Mouse (Mus musculus) stomach, embryonic 16.5 days (tissue): ENCODE data around the gene Ip6k2. TPM values are rescaled to one million over a fixed set of nuclear protein-coding genes. Genes with fewer than 3 reads are reported as not detected.

Source experiments
- ATAC-seq: fragments of 200-750 bp; cut with Nextera tagmentation; 2 replicates; pipeline ENCODE4 v1.8.0; 2017; ENCODE audit warnings: moderate number of reproducible peaks, moderate TSS enrichment; ENCODE audit not compliant: insufficient read depth, low FRiP score
- H3K27ac ChIP-seq: fragments of 300-500 bp; sonication (generic); 2 replicates; pipeline ENCODE4 v1.5.1; 2014; ENCODE audit warnings: low read length
- H3K27me3 ChIP-seq: fragments of 300-500 bp; sonication (generic); 2 replicates; pipeline ENCODE4 v1.6.1; 2014; ENCODE audit warnings: low read length, control low read depth, mixed read lengths; ENCODE audit not compliant: control insufficient read depth, insufficient read depth
- H3K36me3 ChIP-seq: fragments of 300-500 bp; sonication (generic); 2 replicates; pipeline ENCODE4 v1.6.1; 2014; ENCODE audit warnings: low read length; ENCODE audit not compliant: control insufficient read depth, insufficient read depth
- H3K4me1 ChIP-seq: fragments of 300-500 bp; sonication (generic); 2 replicates; pipeline ENCODE4 v1.6.1; 2014; ENCODE audit warnings: low read length, control low read depth, mixed read lengths; ENCODE audit not compliant: control insufficient read depth, insufficient read depth
- H3K4me2 ChIP-seq: fragments of 300-500 bp; sonication (generic); 2 replicates; pipeline ENCODE4 v1.6.1; 2014; ENCODE audit warnings: low read depth, low read length, mixed read lengths
- H3K4me3 ChIP-seq: fragments of 300-500 bp; sonication (generic); replicated peaks from 2 replicates; pipeline ENCODE4 v1.5.1; 2014; ENCODE audit warnings: mild to moderate bottlenecking, low read length
- H3K9ac ChIP-seq: fragments of 300-500 bp; sonication (generic); 2 replicates; pipeline ENCODE4 v1.6.1; 2014; ENCODE audit warnings: low read length
- H3K9me3 ChIP-seq: fragments of 300-500 bp; sonication (generic); replicated peaks from 2 replicates; pipeline ENCODE4 v1.6.1; 2016; ENCODE audit warnings: low read length, control low read depth; ENCODE audit not compliant: control insufficient read depth
- WGBS: fragments of 180-500 bp; shearing (Covaris S2); extraction: QIAGEN DNeasy Blood & Tissue Kit; methylation state at CpG from one replicate; pipeline ENCODE4 v1.1.7; 2014; 5-methylcytosine and 5-hydroxymethylcytosine counted together
- polyA plus RNA-seq: library from polyadenylated mRNA; unstranded; fragments of >200 nt; fragmentation: Nextera tagmentation; extraction: Ambion mirVana; gene quantifications from 2 replicates; pipeline ENCODE4 v1.2.1, GENCODE M21; 2015

The Ip6k2 gene
- polyA plus RNA-seq, 1 experiment from 2014 or later = 65.3 TPM

DNA sequence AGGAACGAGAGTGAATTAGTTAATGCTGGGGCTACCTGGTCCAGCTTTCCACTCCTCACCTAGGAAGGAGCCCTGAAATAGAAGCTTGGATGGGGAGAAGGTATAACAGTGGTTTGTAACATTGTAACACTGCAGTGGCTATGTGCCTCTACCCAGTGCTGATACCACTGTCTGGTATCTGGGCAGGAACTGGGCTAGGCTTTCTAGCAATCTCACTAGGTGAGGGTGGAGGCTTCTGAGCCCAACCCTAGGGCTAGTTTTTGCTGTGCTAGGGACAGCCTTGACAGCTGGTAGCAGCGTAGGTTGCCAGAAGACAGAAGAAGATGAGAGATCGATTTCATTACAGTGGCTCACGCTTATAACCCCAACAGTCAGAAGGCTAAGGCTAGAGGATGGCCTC, 7.0 kb upstream of the Ip6k2 start:
- no peaks in the 10 kb centered on the region for H3K27me3 ChIP-seq
- no peaks in the 10 kb centered on the region for H3K36me3 ChIP-seq
- no peak overlapping the region for H3K4me2 ChIP-seq
- H3K9ac ChIP-seq = no peak overlapping the region
- peaks cover 6% of the 10 kb centered on the region; the same call in 1 of the 2 replicates for H3K4me1 ChIP-seq
- H3K27ac ChIP-seq = no peak overlapping the region
- ATAC-seq = peak; percentile 56; the same call in 1 of the 2 replicates
- WGBS = 77% methylated on average over 4 of the region's 4 CpGs
- no peak overlapping the region for H3K4me3 ChIP-seq
- no peaks in the 10 kb centered on the region for H3K9me3 ChIP-seq

DNA sequence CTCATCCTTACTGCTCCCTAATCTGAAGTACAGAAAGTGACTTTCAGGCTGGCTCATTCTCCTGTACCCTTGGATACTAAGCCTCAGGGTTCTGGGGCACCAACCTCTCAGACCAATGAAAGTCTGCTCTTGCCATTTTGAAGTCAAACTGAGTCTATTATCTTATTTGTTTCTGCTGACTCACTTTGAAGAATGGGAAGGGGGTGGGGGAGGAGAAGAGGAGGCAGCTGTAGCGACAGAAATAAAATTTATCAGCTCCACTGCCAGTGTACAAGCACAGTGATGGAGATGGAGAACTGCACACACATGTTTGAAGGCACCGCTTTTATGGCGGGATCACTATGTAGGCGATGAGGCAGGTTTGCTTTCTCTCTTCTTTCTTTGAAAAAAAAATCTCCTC, 6.3 kb upstream of the Ip6k2 start:
- 75% methylated on average over 4 of the region's 4 CpGs for WGBS
- Histone ChIP-seq H3K9me3 (no peaks in the 10 kb centered on the region), H3K36me3 (no peaks in the 10 kb centered on the region), H3K27me3 (no peaks in the 10 kb centered on the region), H3K4me3 (no peak overlapping the region), H3K4me2 (no peak overlapping the region), H3K27ac (no peak overlapping the region), H3K4me1 (peaks cover 6% of the 10 kb centered on the region; the same call in 1 of the 2 replicates), H3K9ac (no peak overlapping the region)
- ATAC-seq = no peak

DNA sequence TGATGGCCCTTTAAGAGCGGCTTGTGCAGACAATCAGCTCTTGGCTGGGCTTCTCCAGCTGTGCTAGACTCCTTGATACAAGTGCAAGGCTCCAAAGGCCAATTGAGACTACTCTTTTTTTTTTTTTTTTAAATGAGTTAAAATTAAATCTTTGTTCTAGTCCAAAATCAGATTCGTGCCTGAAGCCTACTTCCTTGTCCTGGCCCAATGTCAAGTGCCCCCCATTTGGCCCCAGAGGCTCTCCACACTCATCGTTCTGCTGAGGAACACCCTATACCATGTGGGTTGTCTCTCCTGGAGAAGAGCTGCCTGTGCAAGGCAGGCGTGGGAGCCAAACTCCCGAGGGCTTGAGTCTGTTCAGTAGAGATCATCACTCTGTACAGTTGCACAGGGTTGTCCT, 2.6 kb upstream of the Ip6k2 start:
- H3K4me2 ChIP-seq = no peak overlapping the region
- no peaks in the 10 kb centered on the region for H3K9me3 ChIP-seq
- H3K4me1 ChIP-seq = peaks cover 17% of the 10 kb centered on the region
- no peaks in the 10 kb centered on the region for H3K27me3 ChIP-seq
- H3K9ac ChIP-seq = no peak overlapping the region
- no peak overlapping the region for H3K4me3 ChIP-seq
- H3K36me3 ChIP-seq = no peaks in the 10 kb centered on the region
- H3K27ac ChIP-seq = no peak overlapping the region
- ATAC-seq = no peak
- WGBS = 46% methylated on average over 5 of the region's 5 CpGs

DNA sequence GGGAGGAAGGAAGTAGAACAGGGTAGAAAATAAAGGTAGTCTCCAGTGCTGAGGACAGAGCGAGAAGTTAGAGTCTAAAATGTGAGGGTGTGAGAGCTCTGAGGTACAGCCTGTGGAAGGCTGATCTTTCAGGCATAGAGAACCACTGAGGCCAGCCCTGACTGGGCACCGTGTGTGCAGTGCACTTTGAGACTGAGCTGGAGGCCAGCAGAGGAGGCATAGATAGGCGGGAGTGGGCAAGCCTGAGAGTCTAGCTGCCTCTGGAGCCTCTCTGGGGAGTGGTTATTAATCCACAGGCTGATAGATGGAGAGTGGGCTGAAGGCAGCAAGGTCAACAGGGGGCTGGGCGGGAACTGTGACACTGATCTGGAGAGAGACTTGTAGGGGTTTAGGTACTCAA, 1.7 kb upstream of the Ip6k2 start:
- Histone ChIP-seq H3K4me2 (no peak overlapping the region), H3K27ac (0 out of 2 replicates have a peak overlapping the region, but pooled peaks have one; percentile 4), H3K4me3 (no peak overlapping the region), H3K4me1 (peaks cover 21% of the 10 kb centered on the region), H3K27me3 (no peaks in the 10 kb centered on the region), H3K9me3 (no peaks in the 10 kb centered on the region), H3K36me3 (no peaks in the 10 kb centered on the region), H3K9ac (no peak overlapping the region)
- ATAC-seq = no peak
- 43% methylated on average over 4 of the region's 4 CpGs for WGBS

DNA sequence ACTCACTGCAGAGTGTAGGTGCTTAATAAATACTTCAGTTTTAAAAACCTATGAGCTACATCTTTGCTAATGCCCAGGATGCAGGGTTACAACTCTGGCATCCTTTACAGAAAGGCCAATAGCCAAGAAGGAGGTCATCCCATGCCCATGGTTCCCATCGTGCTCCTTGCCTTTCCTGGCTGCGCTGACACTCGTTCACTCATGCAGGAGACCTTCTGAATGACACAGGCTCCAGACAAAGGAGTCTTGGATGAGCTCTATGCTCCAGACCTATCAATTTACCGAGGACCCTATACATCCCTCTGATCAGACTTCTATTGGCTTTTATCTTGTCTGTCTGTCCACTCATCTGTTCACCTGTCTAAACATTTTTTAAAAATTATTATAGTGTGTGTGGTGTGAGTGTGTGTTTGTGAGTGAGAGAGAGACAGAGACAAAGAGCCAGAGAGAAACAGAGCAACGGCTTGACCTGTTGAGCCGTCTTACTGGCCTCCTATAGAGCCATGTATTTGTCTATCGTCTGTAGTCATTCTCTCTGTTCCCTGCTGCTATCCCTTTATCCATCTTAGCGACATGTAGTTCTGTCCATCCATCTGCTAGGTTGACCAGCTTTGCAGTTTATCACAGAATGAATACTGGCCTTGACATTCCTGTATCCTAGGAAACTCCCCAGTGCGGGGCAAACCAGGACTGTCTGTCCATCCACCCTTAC, 604 bp upstream of the Ip6k2 start:
- Histone ChIP-seq H3K36me3 (no peaks in the 10 kb centered on the region), H3K9ac (peak overlapping the region; percentile 99), H3K4me2 (peak overlapping the region; percentile 87), H3K4me1 (peaks cover 27% of the 10 kb centered on the region), H3K27me3 (no peaks in the 10 kb centered on the region), H3K9me3 (no peaks in the 10 kb centered on the region), H3K27ac (peak overlapping the region; percentile 69), H3K4me3 (peak overlapping the region; percentile 95)
- 22% methylated on average over 9 of the region's 9 CpGs for WGBS
- no peak for ATAC-seq

DNA sequence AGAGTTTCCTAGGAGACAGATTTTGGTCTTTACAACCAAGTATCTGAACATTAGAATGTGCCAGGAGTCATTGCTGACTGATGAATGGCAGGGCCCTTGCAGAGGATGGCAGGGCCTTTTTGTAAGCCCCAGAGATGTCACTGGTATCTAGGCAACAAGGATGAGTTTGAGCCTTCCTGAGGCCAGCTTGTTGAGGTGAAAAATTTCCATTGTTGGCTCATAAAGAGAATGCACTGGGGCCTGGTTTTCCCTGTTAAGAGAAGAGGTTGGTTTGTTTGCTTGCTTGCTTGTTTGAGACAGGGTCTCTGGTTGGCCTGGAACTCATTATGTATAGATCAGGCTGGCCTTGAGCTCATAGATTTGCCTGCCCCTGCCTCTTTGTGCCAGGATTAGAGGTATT, 1.8 kb downstream of the Ip6k2 start:
- Histone ChIP-seq H3K36me3 (no peaks in the 10 kb centered on the region), H3K27ac (no peak overlapping the region), H3K9ac (0 out of 2 replicates have a peak overlapping the region, but pooled peaks have one; percentile 20), H3K4me2 (peak overlapping the region; percentile 87), H3K27me3 (no peaks in the 10 kb centered on the region), H3K9me3 (no peaks in the 10 kb centered on the region), H3K4me1 (peaks cover 29% of the 10 kb centered on the region), H3K4me3 (peak overlapping the region; percentile 95)
- no peak for ATAC-seq

DNA sequence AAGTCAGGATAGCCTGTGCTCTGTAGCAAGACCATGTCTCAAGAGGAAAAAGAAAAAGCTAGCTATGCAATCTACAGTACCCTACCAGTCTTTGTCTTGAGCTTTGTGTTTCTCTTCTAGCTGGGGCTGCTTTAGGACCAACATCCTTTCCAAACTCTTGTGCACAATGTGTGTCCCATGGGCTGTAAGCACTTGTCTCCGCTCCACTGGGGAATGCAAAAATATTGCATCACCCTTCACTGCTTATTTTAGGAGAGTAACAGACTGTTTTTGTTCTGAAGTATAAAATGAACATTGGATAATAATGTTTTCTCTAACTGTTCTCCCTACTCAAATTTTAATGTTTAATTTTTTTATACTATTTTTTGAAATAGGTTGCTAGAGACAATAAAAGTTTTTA, 2.9 kb downstream of the Ip6k2 start:
- H3K27me3 ChIP-seq = no peaks in the 10 kb centered on the region
- ATAC-seq = no peak
- H3K9ac ChIP-seq = no peak overlapping the region
- H3K4me1 ChIP-seq = peaks cover 36% of the 10 kb centered on the region
- H3K27ac ChIP-seq = no peak overlapping the region
- no peak overlapping the region for H3K4me2 ChIP-seq
- no peak overlapping the region for H3K4me3 ChIP-seq
- WGBS = 85% methylated on average over 1 of the region's 1 CpGs
- no peaks in the 10 kb centered on the region for H3K36me3 ChIP-seq
- H3K9me3 ChIP-seq = no peaks in the 10 kb centered on the region

DNA sequence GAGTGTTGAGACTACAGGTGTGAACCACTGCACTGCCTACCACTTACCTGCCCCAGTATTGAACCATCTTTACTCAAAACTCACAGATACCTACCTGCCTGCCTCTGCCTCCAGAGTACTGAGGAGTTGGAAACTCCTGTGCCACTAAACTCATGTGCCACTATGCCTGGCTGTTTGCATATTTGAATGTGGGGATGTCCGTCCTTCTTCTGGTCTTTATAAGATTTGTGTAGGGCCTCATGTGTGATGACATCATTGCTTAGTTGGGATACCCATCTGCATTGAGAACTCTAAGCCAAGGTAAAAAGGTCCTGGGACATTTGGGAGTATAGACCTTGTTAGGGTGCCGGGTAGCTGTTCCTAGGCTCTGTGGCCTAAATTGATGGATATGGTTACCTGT, 3.5 kb downstream of the Ip6k2 start:
- 84% methylated on average over 2 of the region's 2 CpGs for WGBS
- ATAC-seq = no peak
- no peaks in the 10 kb centered on the region for H3K27me3 ChIP-seq
- peaks cover 42% of the 10 kb centered on the region for H3K4me1 ChIP-seq
- H3K4me3 ChIP-seq = no peak overlapping the region
- no peaks in the 10 kb centered on the region for H3K9me3 ChIP-seq
- H3K27ac ChIP-seq = no peak overlapping the region
- H3K4me2 ChIP-seq = no peak overlapping the region
- H3K9ac ChIP-seq = no peak overlapping the region
- H3K36me3 ChIP-seq = no peaks in the 10 kb centered on the region

DNA sequence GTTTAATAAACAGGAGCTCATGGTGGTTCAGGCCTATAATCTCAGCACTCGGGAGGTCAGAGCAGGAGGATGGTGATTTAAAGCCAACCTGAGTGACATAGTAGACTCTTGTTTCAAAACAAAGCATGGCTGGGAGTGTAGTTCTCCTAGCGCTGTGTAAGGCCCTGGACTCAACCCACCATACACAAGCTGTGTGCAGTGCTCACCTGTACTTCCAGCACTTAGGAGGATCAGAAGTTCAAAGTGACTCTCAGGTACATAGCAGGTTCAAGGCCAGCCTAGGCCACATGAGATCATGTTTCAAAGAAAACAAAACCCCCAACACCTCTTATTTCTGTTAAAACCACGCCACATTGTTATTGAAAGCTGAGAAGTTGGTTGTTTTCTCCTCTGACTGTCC, 5.1 kb downstream of the Ip6k2 start:
- no peak overlapping the region for H3K4me2 ChIP-seq
- H3K4me3 ChIP-seq = no peak overlapping the region
- no peaks in the 10 kb centered on the region for H3K9me3 ChIP-seq
- 53% methylated on average over 3 of the region's 3 CpGs for WGBS
- peaks cover 39% of the 10 kb centered on the region for H3K4me1 ChIP-seq
- 0 out of 2 replicates have a peak overlapping the region, but pooled peaks have one; percentile 3 for H3K9ac ChIP-seq
- no peaks in the 10 kb centered on the region for H3K27me3 ChIP-seq
- H3K36me3 ChIP-seq = no peaks in the 10 kb centered on the region
- ATAC-seq = no peak
- H3K27ac ChIP-seq = no peak overlapping the region
